Mouse (Mus musculus) bone marrow, adult 2 months (tissue): ENCODE measurements at regions not wholly inside any gene's neighbourhood (a gene's known extent, or its start where the extent isn't known, plus 50 kb on each side); places are given as distances from the start of the nearest gene placed in this dataset.

Source experiments
- H3K27ac ChIP-seq: fragments of 200-500 bp; 2 replicates; pipeline ENCODE4 v1.5.1; 2012; ENCODE audit warnings: low read depth, mild to moderate bottlenecking, control low read depth, inconsistent platforms, low read length; ENCODE audit not compliant: control insufficient read depth, poor library complexity, insufficient read depth
- H3K4me1 ChIP-seq: fragments of 200-500 bp; 2 replicates; pipeline ENCODE4 v1.6.1; 2011; ENCODE audit warnings: low read length; ENCODE audit not compliant: control insufficient read depth, insufficient read depth
- H3K4me3 ChIP-seq: fragments of 200-500 bp; replicated peaks from 2 replicates; pipeline ENCODE3; 2011; ENCODE audit warnings: mild to moderate bottlenecking, low read depth, low read length, control low read depth; ENCODE audit not compliant: control insufficient read depth
- CTCF ChIP-seq: fragments of 200-500 bp; IDR thresholded peaks from 2 replicates; pipeline ENCODE4 v1.5.1; 2011; ENCODE audit warnings: low read length, control low read depth; ENCODE audit not compliant: control insufficient read depth, insufficient read depth
- POLR2A ChIP-seq: fragments of 200-500 bp; IDR thresholded peaks from 2 replicates; pipeline ENCODE4 v1.6.1; 2011; ENCODE audit warnings: low read depth, mild to moderate bottlenecking, control low read depth, low read length, borderline replicate concordance; ENCODE audit not compliant: control insufficient read depth
- WGBS: fragments of 180-500 bp; shearing (Covaris S2); methylation state at CpG from one replicate; pipeline ENCODE4 v1.1.7; 2018; 5-methylcytosine and 5-hydroxymethylcytosine counted together

DNA sequence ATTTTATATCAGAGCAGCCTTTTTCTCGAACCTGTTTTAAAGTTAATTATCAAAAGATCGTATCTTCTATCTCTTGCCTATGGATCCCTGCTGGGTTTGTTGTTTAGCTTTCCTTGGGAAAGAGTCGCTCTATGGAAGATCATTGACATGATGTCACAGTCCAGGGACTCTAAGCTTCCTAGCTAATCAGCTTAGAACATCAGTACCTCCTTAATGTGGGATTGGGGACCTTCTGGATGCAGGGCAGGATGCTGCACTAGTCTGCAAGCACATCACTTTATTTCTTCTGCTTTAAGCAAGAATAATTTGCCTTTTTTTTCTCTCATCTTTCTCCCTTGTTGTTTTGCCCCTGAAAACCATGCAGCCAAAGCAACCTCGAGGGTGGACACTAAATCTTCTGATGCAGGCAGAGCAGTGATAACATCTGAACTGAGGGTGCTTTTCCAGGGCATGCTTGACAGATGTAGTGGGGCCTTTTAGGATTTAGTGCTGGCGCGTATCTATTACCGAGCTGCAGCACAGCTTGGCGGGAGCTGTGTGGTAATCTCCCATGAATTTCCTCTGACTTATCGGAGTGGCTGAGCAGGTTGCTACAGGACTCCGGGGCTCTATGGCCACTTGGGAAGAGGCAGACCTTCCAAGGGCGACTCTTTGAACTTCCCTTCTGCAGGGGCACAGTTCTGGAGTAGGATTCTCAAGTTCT is 425.0 kb downstream of the Bcl11a start:
- H3K4me1 ChIP-seq: no peaks in the 10 kb centered on the region
- 63% methylated on average over 11 of the region's 11 CpGs for WGBS
- no peak overlapping the region for H3K4me3 ChIP-seq
- TF ChIP-seq POLR2A (no peak), CTCF (no peak)
- no peak overlapping the region for H3K27ac ChIP-seq

DNA sequence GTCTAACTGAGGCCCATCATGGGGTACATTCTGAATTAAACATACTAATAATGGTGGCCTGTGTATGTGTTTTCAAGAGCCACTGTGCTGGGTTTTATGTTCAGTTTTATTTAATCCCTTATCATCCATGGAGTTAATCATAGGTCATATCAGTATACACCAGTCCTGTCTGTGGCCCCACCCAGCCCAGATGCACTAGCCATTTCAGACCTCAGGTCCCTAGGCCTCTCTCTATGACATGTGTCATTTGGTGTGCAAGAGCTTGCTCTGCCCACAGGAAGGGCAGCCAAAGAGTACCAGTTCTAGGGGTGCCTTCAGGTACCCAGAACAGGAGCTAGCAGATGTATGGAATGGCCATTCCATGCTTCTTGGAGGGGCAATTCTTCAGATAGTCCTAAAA is 437.7 kb downstream of the Bcl11a start:
- no peaks in the 10 kb centered on the region for H3K4me1 ChIP-seq
- no peak overlapping the region for H3K4me3 ChIP-seq
- no peak overlapping the region for H3K27ac ChIP-seq
- TF ChIP-seq POLR2A (no peak), CTCF (no peak)

DNA sequence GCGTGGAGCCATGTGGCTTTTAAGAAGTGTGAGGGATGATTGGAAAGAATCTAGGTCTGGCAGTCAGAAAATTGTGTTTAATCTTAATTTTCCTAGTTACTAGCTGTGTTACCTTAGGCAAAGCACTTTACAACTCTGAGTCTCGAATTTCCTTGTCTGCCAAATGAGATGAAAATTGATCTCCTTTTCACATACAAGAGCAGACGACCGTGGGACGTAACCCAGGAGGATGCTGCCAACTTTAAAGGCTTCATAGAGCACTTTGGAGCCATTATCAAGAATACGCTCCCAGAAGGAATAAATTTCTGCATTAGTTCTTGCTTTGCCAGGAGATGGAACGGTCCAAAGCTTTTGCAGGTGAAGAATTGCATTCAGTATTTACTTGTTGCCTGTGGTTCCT is 457.6 kb downstream of the Bcl11a start:
- no peak for TF ChIP-seq CTCF
- TF ChIP-seq POLR2A: no peak
- no peaks in the 10 kb centered on the region for H3K4me1 ChIP-seq
- WGBS: 82% methylated on average over 7 of the region's 7 CpGs
- H3K27ac ChIP-seq: no peak overlapping the region
- no peak overlapping the region for H3K4me3 ChIP-seq

DNA sequence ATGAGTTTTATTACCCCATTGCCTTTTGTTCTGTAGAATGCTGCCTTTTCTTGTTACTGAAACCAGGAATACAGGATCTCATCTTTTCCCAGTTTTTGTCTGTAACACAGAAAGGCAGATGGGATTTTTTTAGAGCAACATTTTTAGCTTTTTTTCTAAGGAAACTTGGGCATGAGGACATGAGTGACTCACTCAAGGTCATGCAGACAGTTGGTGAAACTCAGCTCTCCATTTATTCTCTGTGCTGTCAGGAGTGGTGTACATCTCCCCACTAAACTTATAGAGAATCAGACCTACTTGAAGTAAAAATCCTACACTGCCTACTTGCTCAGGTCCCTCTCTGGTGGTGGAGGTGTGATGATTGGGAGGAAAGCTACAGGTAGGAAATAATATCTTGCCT is 459.9 kb downstream of the Bcl11a start:
- Histone ChIP-seq H3K4me3 (no peak overlapping the region), H3K4me1 (no peaks in the 10 kb centered on the region), H3K27ac (no peak overlapping the region)
- TF ChIP-seq CTCF: no peak
- TF ChIP-seq POLR2A: no peak

DNA sequence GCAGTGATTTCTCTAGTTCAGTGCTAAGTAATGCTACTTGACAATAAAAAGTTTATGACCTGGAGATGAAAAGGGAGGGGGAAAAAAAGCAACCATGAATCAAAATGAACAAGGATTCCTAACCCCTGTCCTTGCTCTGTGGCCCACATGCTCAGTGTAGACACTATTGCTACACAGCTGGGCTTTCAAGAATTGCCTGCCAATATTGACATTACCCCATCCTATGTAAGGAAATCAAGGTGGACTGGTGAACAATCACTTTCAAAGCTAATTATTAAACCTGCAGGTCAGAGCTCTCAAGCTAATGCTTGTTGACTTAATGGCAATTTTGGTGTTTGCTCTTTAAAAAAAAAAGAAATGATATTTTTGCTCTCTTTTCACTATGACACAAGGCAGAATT is 491.8 kb downstream of the Bcl11a start:
- no peak overlapping the region for H3K27ac ChIP-seq
- H3K4me3 ChIP-seq: no peak overlapping the region
- TF ChIP-seq CTCF (no peak), POLR2A (no peak)
- no peaks in the 10 kb centered on the region for H3K4me1 ChIP-seq

DNA sequence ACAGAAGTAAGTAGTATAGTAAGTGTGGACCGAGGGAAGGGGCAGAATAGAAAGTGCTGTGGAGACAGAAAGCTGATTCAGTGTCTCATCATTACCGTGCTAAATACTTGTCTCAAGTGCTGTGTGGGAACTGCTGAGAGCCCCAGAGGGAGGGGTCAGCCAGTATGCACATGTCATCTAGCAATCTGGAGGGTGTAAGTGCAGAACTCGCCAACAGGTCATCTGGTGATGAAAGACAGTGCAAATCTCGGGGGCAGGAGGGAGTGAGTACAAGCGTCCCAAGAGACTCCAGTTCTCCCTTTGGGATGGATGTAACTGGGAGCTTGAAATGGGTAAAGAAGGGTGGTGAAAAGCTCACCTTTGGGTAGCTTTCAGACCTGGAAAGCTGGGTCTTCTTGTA is 535.7 kb downstream of the Bcl11a start:
- H3K4me3 ChIP-seq: no peak overlapping the region
- TF ChIP-seq CTCF: no peak
- H3K27ac ChIP-seq: no peak overlapping the region
- WGBS: 74% methylated on average over 5 of the region's 5 CpGs
- H3K4me1 ChIP-seq: no peaks in the 10 kb centered on the region

DNA sequence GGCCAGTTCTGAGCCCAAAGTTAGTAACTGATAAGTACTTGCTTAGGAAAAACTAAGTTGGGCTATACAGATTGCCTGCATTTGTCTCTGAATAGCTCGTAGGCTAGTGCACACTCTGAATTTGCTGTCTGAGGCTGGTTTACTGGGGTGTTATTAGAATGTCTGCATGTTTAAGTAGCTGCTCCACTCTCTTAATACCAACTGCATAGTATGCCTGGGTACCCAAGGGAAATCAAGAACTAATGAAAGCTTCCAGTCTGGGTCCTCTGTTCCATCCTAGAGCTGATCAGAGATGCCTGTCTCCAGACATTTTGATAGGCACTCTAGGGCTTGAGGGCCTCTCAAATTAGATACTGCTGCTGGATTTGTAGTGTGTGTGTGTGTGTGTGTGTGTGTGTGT is 537.6 kb downstream of the Bcl11a start:
- H3K4me1 ChIP-seq: no peaks in the 10 kb centered on the region
- no peak overlapping the region for H3K27ac ChIP-seq
- WGBS: 78% methylated on average over 1 of the region's 1 CpGs
- no peak for TF ChIP-seq CTCF
- TF ChIP-seq POLR2A: no peak
- no peak overlapping the region for H3K4me3 ChIP-seq

DNA sequence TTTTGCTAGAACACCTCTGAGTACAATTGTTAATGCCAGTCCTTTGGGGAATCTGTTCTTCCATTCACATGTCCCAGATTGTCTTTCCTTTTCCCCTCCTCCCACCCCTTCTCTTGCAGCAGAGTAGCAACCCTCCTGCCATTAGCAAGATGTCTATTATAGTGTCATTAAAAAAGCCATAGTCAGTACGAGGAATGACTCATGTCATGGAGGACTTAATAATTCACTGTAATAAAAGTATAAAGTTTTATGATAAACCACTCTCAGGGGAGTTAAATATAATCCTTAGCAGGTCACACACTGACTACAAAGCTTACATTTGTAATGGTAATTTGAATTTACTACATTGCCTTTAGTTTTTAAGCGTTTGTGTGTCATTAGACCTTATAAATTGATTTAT is 540.7 kb downstream of the Bcl11a start:
- no peak overlapping the region for H3K27ac ChIP-seq
- no peaks in the 10 kb centered on the region for H3K4me1 ChIP-seq
- 66% methylated on average over 2 of the region's 2 CpGs for WGBS
- TF ChIP-seq POLR2A (no peak), CTCF (no peak)
- no peak overlapping the region for H3K4me3 ChIP-seq

DNA sequence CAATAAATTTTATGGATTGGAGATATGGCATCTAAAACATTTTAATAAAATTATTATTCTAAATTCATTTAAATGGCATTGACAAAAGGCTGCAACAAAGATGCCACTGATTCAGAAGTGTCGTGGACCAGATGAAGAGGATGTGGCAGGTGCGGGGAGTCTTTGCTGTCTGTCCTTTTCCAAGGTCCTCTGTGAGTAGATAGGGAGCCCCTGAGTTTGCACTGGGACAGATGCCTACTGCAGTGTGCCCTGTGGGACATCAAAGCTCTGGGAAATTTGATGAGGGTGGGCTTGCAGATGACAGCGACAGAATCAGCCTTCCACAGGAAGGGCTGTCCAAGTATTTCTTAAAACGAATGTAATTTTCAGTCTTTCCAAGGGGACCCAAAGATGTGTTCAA is 541.2 kb downstream of the Bcl11a start:
- WGBS: 82% methylated on average over 4 of the region's 4 CpGs

More for the DNA sequence above, 541.2 kb downstream of the Bcl11a start:
- Histone ChIP-seq H3K27ac (no peak overlapping the region), H3K4me1 (no peaks in the 10 kb centered on the region), H3K4me3 (no peak overlapping the region)
- TF ChIP-seq CTCF (no peak), POLR2A (no peak)
